Mouse (Mus musculus) spleen, postnatal 10 days (tissue): ENCODE measurements at regions not wholly inside any gene's neighbourhood (a gene's known extent, or its start where the extent isn't known, plus 50 kb on each side); places are given as distances from the start of the nearest gene placed in this dataset.

ENCODE experiments used
- DNase-seq, 2 experiments: peaks; one replicate each; pipeline ENCODE4 v3.0.0; 2021 to 2022; ENCODE audit warnings: low spot score in 2 of 2

GRCm38 (mm10) chr5:118967718-118968117 lies 407.2 kb downstream of the Med13l start:
- no peak for DNase-seq

DNA sequence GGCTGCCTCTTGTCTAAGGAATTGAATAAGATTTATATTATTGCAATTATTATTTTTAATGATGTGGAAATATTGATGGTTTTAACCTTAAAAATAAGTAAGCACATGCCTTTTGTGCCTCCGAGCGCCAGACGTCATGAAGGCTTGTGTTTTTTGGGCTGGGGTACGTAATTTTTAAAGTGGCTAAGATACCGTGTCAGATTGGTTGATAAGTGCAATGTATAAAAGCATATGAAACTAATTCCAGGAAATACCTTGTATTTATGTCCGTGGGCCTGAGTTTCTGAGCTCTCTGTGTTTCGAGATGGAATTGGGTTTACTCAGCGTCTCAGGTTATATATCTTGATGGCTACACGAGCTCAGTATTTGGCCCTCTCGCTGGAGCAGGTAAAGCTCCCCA lies 414.7 kb downstream of the Med13l start:
- no peak for DNase-seq

DNA sequence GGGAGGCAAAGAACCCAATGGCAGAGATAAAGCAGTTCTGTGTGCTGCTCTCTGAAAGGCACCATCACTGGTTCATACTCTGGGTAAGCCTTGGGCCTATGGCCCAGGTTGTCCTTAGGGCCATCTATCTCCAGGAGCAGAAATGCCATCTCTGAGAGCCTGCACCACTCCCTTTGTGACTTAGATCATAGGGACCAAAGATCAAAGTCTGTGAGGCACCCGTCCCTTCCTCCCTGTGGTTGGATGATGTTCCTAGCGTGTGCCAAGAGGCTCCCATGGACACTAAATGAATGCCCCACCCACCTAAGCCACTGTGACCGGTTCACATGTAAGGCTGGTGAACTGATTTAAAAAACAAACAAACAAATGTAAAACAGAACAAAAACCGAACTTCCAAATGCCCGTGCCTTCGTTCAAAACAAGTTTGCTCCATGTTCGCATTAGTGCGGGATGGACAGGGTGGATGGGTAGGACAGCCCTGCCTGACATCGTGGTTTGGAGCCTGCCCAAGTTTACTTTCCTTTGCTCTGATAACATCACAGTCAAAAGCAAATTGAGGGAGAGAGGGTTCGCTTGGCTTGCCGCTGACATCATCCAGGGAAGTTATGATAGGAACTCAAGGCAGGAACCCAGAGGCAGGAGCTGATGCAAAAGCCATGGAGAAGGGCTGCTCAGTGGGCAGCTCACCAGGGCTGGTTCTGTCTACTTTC lies 418.6 kb downstream of the Med13l start:
- no peak for DNase-seq

- DNase-seq, result no peak
Measured at GRCm38 (mm10) chr5:118981046-118981445, 420.6 kb downstream of the Med13l start.

DNA sequence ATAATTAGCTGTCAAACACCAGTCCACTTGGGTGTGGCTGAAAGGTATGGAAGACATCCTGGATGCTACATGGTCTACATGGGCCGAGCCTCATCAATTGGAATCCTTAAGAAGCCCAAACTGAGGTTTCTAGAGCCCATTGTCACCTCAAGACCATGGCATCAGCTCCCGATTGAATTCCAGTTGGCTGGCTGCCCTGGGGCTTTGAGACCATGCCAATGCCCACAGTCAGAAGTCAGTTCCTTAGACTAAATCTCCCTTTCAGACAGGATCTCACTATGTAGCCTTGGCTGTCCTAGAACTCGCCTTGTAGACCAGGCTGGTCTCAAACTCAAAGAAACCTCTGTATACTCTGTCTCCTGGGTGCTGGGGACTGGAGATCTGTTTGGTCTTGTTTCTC lies 423.8 kb downstream of the Med13l start:
- no peak for DNase-seq

DNA sequence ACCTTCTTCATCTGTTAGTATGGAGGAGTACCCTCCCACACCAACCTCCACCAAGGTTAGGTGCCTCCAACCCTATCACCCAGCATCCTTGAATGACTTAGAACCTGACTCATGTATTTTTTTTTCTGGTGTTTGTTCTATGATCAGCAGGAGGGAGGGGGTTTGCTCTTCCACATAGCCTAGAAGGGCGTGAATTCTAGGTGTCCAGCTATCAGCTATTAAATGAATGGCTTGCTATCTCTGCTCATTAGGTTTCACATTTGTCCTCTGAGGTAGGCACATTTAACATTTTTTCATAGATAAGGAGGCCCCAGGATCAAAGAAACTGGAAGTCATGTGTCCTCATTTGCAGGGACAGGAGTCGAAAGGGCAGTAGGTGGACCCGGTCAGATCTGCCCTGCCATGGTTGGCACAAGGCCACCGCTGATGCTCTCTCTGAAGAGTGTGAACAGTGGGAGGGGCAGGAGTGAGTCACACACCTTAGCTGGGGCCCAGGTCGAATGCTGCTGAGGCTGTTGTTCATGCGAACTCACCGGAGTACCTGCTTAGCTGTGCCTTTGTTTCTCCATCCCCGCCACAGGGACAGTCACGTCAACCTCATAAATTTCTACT lies 424.4 kb downstream of the Med13l start:
- no peak for DNase-seq

GRCm38 (mm10) chr5:118987376-118988000 lies 427.0 kb downstream of the Med13l start:
- no peak for DNase-seq

- DNase-seq, result no peak
Measured at GRCm38 (mm10) chr5:118999124-118999523, 438.6 kb downstream of the Med13l start.

GRCm38 (mm10) chr5:119005825-119006471 lies 445.5 kb downstream of the Med13l start:
- DNase-seq, result no peak

DNA sequence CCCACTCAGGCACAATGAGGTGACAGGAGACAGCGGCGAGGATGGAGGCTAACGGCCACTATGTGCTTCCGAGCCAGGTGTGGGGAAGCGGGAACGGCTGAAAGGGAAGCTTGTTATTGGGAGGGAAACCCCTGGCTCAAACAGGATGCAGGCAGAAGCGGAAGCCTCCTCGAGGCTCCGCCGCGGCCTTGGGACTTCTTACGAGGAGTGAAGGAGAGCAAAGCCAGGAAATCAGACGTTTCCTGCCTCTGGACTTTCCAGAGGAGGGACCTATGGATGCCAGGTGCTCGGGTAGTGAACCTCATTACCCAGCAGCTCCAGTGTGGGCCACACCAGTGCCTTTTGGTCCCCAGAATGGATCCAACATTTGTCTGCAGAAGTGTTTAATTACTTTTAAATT lies 449.6 kb downstream of the Med13l start:
- no peak for DNase-seq

GRCm38 (mm10) chr5:119015181-119015580 lies 454.7 kb downstream of the Med13l start:
- no peak for DNase-seq

DNA sequence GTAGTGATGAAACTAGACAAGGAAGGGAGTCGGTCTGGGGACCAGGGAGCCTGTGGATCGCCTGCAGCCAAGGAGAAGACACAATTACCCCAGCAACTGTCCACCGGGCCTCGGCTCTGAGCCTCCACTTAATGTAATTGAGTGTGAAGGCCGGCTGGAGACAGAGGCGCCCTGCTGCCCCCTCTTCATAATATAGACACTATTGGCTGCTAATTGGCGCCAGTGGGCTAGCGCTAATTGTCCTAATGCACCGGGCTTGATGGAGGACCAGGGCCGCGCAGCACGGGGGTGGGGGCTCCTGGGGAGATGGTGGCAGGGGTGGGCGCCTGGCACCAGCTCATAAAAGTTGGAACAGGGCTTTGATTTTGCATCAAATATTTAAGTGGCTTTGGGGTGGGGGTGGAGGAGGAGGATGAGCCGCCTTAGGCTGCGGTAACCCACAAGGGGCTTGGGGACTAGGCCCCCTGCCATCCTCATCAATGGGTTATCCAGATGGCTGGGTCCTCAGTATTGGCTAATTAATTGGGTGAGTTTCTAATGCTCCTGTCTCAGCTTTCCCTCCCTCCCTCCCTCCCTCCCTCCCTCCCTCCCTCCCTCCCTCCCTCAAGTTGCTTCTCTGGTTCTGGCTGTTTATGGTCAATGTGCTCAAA lies 455.3 kb downstream of the Med13l start:
- no peak for DNase-seq

DNA sequence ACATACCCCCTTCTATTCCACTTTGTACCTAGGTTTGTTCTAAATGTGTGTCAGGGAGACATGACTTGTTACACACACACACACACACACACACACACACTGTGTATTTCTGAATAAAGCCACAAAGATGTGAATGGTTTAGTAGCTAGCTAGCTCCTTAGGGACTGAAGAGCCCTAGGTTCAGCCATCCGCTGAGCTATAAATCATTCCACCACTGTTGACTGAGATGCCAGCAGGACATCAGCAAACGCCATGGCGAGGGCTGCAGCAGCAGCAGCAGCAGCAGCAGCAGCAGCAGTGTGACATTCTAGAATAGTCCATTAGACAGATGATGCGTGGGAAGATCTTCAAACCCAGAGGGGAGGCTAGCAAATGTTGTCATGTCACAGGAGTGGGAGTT lies 455.9 kb downstream of the Med13l start:
- DNase-seq, result no peak

- DNase-seq, result no peak
Measured at GRCm38 (mm10) chr5:119023947-119024346, 463.5 kb downstream of the Med13l start.

- no peak for DNase-seq
Measured at GRCm38 (mm10) chr5:119032051-119032450, 471.6 kb downstream of the Med13l start.

DNA sequence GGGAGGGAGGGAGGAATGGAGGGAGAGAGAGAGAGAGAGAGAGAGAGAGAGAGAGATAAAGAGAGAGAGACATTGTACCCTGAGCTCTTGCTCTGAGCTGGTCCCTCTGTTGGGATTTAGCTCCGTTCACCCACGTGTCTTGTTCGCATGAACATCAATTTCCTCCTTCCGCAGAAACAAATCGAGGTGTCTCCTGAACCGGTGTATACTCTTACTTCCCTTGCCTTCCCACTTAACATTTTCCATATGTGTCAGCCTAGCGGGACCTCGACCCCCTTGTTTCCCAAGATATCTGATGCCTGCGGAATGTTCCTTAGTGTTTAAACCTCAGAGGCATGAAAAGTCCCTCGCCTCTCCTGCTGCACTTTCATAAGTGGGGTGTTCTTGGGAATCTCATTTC lies 484.1 kb downstream of the Med13l start:
- no peak for DNase-seq

DNA sequence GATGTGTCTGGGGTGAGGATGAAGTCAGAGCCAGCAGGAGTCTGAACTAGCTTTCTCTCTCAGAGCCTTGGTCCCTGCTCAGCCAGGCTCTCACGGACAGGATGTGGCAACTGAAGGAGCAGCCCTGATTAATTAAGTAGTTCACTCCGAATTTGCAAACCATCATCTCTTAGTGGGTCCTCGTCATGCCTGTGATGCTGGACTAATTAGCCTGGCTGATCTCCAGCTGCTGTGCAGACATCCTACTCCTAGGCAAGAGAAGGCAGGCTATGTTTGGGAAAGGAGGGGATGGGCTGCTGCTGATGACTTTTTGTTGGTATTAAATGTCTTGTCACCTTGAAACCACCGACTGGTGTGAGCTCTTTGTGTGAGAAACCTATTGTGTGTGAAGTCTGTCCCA lies 487.1 kb downstream of the Med13l start:
- DNase-seq, result no peak

DNA sequence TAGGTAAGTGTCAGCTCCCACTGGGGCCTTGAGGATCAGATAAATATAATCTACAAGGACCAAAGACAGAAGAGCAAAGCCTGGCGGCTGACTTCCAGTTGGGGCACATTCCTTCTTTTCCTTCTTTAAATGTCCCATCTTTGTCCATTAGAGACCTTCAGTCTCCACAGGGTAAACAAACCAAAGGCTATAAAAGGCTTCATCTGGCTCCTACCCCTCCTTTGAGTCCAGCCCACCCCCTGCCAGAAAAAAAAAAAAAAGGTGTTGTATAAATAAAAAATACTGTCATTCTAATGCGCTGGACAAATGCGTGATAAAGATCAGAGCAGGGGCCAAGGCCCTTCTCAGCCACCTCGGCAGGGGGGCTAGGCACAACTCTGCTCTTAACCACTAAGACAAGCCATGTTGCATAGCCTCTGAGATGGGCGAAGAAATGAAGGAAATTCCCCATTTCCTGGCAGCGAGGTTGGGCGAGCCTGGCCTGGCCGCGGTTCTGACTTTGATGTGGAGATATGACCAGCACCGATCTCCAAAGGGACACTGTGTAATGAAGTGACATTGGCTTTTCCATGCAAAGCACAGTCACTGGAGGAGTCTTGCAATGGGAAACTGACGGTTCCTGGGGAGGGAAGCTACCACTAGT lies 492.0 kb downstream of the Med13l start:
- DNase-seq, result no peak

- no peak for DNase-seq
Measured at GRCm38 (mm10) chr5:119053738-119054137, 493.3 kb downstream of the Med13l start.

GRCm38 (mm10) chr5:119054393-119054792 lies 493.9 kb downstream of the Med13l start:
- DNase-seq, result no peak

- no peak for DNase-seq
Measured at GRCm38 (mm10) chr5:119055430-119055829, 495.0 kb downstream of the Med13l start.

- no peak for DNase-seq
Measured at GRCm38 (mm10) chr5:119057813-119058212, 497.3 kb downstream of the Med13l start.
